Mouse (Mus musculus): ENCODE results near the gene Gpn2. TPM values are rescaled to one million over a fixed set of nuclear protein-coding genes. Genes with fewer than 3 reads are reported as not detected.
A peak's percentile ranks its signal among the peaks of the same experiment; 100 is the strongest.

The Gpn2 gene
- 25.9 and 29.3 TPM in 2 replicates for polyA plus RNA-seq (2014; fragmentation: Nextera tagmentation; extraction: Ambion mirVana)

DNA sequence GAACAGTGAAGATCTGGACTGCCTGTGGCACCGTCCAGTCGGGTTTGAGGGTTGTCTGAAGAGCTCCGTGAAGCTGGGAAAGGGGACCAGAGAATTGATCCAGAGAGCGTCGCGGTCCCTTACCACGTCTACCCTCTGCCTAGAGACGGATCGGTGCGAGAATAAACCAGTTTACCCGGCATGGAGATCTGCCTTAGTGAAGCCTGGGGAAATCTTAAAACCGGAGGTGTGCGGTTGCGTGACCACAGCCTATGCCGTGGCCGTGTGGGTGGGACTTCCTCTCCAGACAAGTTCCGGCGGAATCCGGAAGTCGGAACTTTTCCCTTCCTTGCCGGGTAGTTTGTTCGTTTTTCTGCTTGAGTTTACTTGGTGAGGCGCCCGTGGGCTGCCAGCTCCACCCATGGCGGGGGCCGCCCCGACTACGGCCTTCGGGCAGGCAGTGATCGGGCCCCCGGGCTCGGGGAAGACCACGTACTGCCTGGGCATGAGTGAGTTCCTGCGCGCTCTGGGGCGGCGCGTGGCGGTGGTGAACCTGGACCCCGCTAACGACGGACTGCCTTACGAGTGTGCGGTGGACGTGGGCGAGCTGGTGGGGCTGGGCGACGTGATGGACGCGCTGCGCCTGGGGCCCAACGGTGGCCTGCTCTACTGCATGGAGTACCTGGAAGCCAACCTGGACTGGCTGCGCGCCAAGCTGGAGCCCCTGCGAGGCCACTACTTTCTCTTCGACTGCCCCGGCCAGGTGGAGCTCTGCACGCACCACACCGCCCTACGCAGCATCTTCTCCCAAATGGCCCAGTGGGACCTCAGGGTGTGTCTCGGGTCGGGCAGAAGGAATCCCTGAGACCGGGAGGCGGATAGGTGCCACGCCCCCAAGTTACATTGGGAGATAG, at the start of gene Gpn2:
TSS of gene Gpn2 (plus strand) at position 304 of the 893 bp plus-strand sequence.
- Histone ChIP-seq H3K27me3 (ENCODE audit: control insufficient read depth, insufficient read depth, low read length) (no peaks in the 10 kb centered on the region), H3K4me3 (ENCODE audit: low read depth, low read length) (peak within 1 kb of the TSS; percentile 92), H3K4me2 (replicated peaks; ENCODE audit: low read depth, low read length) (peak within 1 kb of the TSS; percentile 98), H3K9ac (ENCODE audit: low read depth, low read length) (peak within 1 kb of the TSS; percentile 93), H3K27ac (ENCODE audit: low read depth, low read length) (peak within 1 kb of the TSS; percentile 65), H3K36me3 (ENCODE audit: control insufficient read depth, insufficient read depth, low read length) (0 out of 2 replicates have a peak, but pooled peaks cover 5% of the 10 kb centered on the region), H3K4me1 (replicated peaks; ENCODE audit: control insufficient read depth, insufficient read depth, low read length) (peaks cover 8% of the 10 kb centered on the region), H3K9me3 (ENCODE audit: control insufficient read depth, low read length) (no peaks in the 10 kb centered on the region)
- 2% methylated on average over 60 of the region's 65 CpGs for WGBS
- ATAC-seq (ENCODE audit: low FRiP score): peak; percentile 80
- peak; percentile 84 for DNase-seq (ENCODE audit: low spot score)

DNA sequence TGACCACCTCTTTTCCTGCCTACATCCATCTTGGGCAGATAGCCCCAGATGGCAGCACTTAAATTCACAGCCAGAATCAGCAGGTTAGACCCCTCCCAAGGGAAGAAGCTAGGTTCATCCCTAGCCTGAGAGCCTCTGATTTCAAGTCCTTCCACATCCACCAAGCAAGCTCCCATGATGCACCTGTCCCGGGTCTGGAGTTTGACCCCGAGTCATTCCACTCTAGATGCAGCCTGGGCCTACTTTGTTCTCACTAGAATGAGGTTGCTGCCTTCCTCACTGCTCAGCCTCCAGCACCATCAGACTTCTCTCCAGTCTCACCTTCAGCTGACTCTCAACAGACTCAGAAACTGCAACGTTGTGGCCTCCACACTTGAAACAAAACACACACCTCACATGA, 48.1 kb upstream of the Gpn2 start:
- DNase-seq (ENCODE audit: low spot score) (no peak), ATAC-seq (ENCODE audit: low FRiP score) (no peak)
- Histone ChIP-seq H3K27me3 (ENCODE audit: control insufficient read depth, insufficient read depth, low read length) (no peaks in the 10 kb centered on the region), H3K4me3 (ENCODE audit: low read depth, low read length) (no peak overlapping the region), H3K27ac (ENCODE audit: low read depth, low read length) (no peak overlapping the region), H3K4me2 (replicated peaks; ENCODE audit: low read depth, low read length) (no peak overlapping the region), H3K4me1 (replicated peaks; ENCODE audit: control insufficient read depth, insufficient read depth, low read length) (no peaks in the 10 kb centered on the region), H3K36me3 (ENCODE audit: control insufficient read depth, insufficient read depth, low read length) (peaks cover 21% of the 10 kb centered on the region), H3K9me3 (ENCODE audit: control insufficient read depth, low read length) (no peaks in the 10 kb centered on the region), H3K9ac (ENCODE audit: low read depth, low read length) (no peak overlapping the region)
- 95% methylated on average over 3 of the region's 3 CpGs for WGBS

DNA sequence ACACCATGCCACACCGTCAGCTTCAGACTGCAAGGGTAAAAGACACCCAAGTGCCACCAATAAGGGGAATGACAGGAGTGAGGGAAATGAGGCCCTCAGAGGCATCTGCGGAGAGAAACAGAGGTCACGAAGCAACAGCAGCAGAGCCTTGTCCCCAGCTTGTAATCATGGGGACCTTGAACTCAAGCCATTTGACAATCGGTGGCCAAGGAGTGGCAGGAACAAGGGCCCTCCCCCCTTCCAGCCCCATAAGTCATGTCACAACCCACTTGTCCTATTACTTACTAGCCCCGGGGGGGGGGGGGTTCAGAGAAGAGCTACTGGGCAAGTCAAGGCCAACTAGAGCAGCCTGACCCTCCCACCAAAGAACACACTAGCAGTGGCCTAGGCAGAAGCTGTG, 47.5 kb upstream of the Gpn2 start:
- 95% methylated on average over 5 of the region's 5 CpGs for WGBS
- DNase-seq (ENCODE audit: low spot score) (no peak), ATAC-seq (ENCODE audit: low FRiP score) (no peak)

DNA sequence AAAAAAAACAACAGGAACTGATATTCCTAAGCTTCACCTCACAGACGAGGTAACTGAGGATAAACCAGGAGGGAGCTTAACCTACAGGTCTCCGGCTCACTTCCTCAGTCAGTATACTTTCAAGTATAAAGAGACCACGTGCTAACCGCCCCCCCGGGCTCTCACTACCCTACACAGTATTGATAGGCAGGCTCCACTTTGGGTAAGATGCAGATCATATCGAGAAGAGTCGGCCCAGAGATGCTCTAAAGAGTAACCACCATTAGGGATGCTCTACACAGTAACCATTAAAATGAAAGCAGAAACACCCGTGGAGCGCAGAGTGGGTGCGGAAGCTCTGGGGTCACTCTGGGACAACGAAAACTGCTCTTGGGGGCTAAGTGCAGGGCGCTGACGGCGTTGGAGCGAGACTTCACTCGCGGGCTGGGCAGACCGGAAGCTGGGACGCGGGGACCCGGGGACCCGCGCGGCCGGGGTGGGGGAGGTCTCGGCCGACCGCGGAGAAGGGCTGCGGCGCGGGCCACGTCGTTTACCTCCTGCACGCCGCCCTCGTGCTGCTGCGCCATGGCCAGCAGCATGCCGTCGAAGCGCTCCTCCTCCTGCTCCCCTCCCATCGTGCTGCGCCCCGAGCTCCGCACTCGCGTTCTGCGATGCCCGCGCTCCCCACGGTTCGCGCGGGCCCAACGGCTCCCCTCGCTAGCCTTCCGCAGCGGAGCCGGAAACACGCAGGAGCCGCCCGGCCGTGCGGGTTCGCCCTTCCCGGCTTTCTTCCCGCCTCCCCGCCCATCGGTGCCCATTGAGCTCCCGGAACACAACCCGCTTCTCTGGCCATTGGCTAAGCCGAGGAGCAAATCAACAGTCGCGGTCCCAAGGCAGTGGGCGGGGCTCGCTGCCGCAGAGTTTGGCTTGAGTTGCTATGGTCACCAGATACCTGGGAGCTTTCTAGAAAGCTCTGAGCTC, 38.6 kb upstream of the Gpn2 start, which contains the start of gene Nudc:
TSS of gene Nudc (minus strand) at position 725 of the 960 bp plus-strand sequence.
- H3K27ac ChIP-seq (ENCODE audit: low read depth, low read length): peak within 1 kb of the TSS; percentile 39
- H3K4me3 ChIP-seq (ENCODE audit: low read depth, low read length): peak within 1 kb of the TSS; percentile 94
- peaks cover 3% of the 10 kb centered on the region; the same call in 1 of the 2 replicates for H3K4me1 ChIP-seq (replicated peaks; ENCODE audit: control insufficient read depth, insufficient read depth, low read length)
- ATAC-seq (ENCODE audit: low FRiP score) (peak; percentile 96), DNase-seq (ENCODE audit: low spot score) (peak; percentile 95)
- peak within 1 kb of the TSS; percentile 80 for H3K4me2 ChIP-seq (replicated peaks; ENCODE audit: low read depth, low read length)
- WGBS: under 1% methylated on average over 68 of the region's 77 CpGs
- H3K36me3 ChIP-seq (ENCODE audit: control insufficient read depth, insufficient read depth, low read length): no peaks in the 10 kb centered on the region; the same call in 1 of the 2 replicates
- no peaks in the 10 kb centered on the region for H3K27me3 ChIP-seq (ENCODE audit: control insufficient read depth, insufficient read depth, low read length)
- peak within 1 kb of the TSS; percentile 91 for H3K9ac ChIP-seq (ENCODE audit: low read depth, low read length)
- H3K9me3 ChIP-seq (ENCODE audit: control insufficient read depth, low read length): no peaks in the 10 kb centered on the region

More for the DNA sequence above, 47.5 kb upstream of the Gpn2 start:
- no peaks in the 10 kb centered on the region for H3K27me3 ChIP-seq (ENCODE audit: control insufficient read depth, insufficient read depth, low read length)
- no peaks in the 10 kb centered on the region for H3K9me3 ChIP-seq (ENCODE audit: control insufficient read depth, low read length)
- no peak overlapping the region for H3K4me3 ChIP-seq (ENCODE audit: low read depth, low read length)
- no peak overlapping the region for H3K4me2 ChIP-seq (replicated peaks; ENCODE audit: low read depth, low read length)
- H3K36me3 ChIP-seq (ENCODE audit: control insufficient read depth, insufficient read depth, low read length): peaks cover 21% of the 10 kb centered on the region
- H3K4me1 ChIP-seq (replicated peaks; ENCODE audit: control insufficient read depth, insufficient read depth, low read length): no peaks in the 10 kb centered on the region
- H3K9ac ChIP-seq (ENCODE audit: low read depth, low read length): no peak overlapping the region
- no peak overlapping the region for H3K27ac ChIP-seq (ENCODE audit: low read depth, low read length)

DNA sequence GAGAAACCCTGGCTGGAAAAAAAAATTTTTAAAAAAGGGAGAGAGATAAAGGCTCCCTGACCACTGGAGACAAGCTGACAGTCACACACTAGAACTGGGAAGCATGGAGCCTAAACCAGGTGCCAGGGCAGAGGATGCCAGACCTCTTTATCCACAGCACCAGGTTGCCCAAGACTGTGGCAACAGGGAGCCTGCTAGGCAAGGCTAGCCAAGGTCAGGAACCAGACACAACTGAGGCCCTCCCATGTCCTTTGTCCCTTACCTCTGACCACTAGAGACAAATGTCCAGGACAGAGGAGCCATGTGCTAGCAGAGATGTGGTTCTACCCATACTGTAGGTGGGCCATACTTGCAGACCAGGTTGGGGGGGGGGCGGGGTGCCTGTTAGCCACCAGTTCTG, 32.1 kb upstream of the Gpn2 start:
- H3K4me1 ChIP-seq (replicated peaks; ENCODE audit: control insufficient read depth, insufficient read depth, low read length): no peaks in the 10 kb centered on the region
- no peak overlapping the region for H3K4me3 ChIP-seq (ENCODE audit: low read depth, low read length)
- no peaks in the 10 kb centered on the region for H3K9me3 ChIP-seq (ENCODE audit: control insufficient read depth, low read length)
- H3K27ac ChIP-seq (ENCODE audit: low read depth, low read length): no peak overlapping the region
- ATAC-seq (ENCODE audit: low FRiP score): no peak
- no peak for DNase-seq (ENCODE audit: low spot score)
- H3K4me2 ChIP-seq (replicated peaks; ENCODE audit: low read depth, low read length): no peak overlapping the region
- 83% methylated on average over 1 of the region's 1 CpGs for WGBS
- H3K27me3 ChIP-seq (ENCODE audit: control insufficient read depth, insufficient read depth, low read length): no peaks in the 10 kb centered on the region
- no peak overlapping the region for H3K9ac ChIP-seq (ENCODE audit: low read depth, low read length)
- no peaks in the 10 kb centered on the region for H3K36me3 ChIP-seq (ENCODE audit: control insufficient read depth, insufficient read depth, low read length)

DNA sequence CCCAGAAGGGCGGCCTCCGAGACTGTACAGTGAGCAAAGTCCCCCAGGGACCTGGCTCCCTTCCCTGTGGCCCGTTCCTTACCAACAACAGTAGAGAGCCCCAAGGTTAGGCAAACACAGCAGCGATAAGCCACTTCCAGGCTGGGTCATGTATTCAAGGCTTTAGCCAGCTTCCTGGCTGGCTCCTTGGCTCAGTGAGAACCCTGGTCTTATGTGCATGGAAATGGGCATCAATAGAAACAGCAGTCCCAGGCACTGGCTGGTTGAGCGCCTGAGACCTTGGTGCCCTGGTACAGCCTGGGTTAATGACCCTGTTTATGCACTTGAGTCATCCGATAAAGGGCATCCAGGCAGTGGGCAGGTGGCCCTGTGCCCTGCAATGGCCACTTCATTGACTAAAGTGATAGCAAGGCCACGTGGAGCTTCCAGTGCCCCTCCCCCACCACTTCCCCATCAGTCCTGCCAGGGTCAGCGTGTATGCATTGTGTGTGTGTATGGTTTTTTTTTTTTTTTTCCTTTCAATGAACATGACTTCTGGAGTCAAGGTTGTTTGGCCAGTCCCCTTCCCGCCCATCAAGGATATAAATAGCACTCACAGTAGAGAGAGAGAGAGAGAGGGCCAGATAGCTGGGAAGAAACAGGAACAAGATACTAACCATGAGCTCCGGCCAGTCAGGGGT, 31.3 kb upstream of the Gpn2 start, which contains the start of gene Nr0b2:
TSS of gene Nr0b2 (plus strand) at position 609 of the 680 bp plus-strand sequence.
- Histone ChIP-seq H3K9me3 (ENCODE audit: control insufficient read depth, low read length) (no peaks in the 10 kb centered on the region), H3K36me3 (ENCODE audit: control insufficient read depth, insufficient read depth, low read length) (no peaks in the 10 kb centered on the region), H3K27ac (ENCODE audit: low read depth, low read length) (no peak within 1 kb of the TSS), H3K27me3 (ENCODE audit: control insufficient read depth, insufficient read depth, low read length) (no peaks in the 10 kb centered on the region), H3K4me2 (replicated peaks; ENCODE audit: low read depth, low read length) (no peak within 1 kb of the TSS), H3K9ac (ENCODE audit: low read depth, low read length) (no peak within 1 kb of the TSS), H3K4me3 (ENCODE audit: low read depth, low read length) (no peak within 1 kb of the TSS), H3K4me1 (replicated peaks; ENCODE audit: control insufficient read depth, insufficient read depth, low read length) (no peaks in the 10 kb centered on the region)
- WGBS: 75% methylated on average over 10 of the region's 10 CpGs
- ATAC-seq (ENCODE audit: low FRiP score) (no peak), DNase-seq (ENCODE audit: low spot score) (no peak)

DNA sequence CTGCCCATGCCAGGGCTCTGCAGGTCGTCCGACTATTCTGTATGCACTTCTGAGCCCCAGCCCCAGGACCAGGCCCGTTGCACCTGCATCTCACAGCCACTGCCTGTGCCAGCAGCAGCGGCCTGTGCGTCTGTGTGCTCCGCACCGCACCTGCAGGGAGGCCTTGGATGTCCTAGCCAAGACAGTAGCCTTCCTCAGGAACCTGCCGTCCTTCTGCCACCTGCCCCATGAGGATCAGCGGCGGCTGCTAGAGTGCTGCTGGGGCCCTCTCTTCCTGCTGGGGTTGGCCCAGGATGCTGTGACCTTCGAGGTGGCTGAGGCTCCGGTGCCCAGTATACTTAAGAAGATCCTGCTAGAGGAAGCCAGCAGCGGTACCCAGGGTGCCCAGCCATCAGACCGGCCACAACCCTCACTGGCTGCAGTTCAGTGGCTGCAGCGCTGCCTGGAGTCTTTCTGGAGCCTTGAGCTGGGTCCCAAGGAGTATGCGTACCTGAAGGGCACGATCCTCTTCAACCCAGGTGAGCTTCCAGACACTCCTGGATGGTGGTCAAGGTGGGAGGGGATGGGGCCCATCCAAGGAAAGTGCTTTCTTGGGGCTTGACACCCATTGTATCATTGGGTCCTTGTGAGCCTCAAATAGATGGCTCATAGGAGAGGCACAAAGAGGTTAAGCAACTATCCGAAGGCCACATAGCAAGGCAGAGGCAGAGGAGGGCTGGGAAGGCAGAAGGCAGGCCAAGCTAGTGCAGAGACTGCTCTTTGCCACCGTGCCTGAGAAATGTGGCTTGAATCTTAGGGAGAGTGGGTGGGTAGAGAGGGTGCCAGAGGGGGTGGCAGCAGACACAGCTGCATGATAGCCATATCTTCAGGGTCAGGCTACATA, 30.5 kb upstream of the Gpn2 start:
- no peak for ATAC-seq (ENCODE audit: low FRiP score)
- H3K27ac ChIP-seq (ENCODE audit: low read depth, low read length): no peak overlapping the region
- no peaks in the 10 kb centered on the region for H3K9me3 ChIP-seq (ENCODE audit: control insufficient read depth, low read length)
- WGBS: 75% methylated on average over 19 of the region's 19 CpGs
- no peak for DNase-seq (ENCODE audit: low spot score)
- H3K4me1 ChIP-seq (replicated peaks; ENCODE audit: control insufficient read depth, insufficient read depth, low read length): no peaks in the 10 kb centered on the region
- no peak overlapping the region for H3K4me3 ChIP-seq (ENCODE audit: low read depth, low read length)
- H3K27me3 ChIP-seq (ENCODE audit: control insufficient read depth, insufficient read depth, low read length): no peaks in the 10 kb centered on the region
- no peak overlapping the region for H3K9ac ChIP-seq (ENCODE audit: low read depth, low read length)
- no peak overlapping the region for H3K4me2 ChIP-seq (replicated peaks; ENCODE audit: low read depth, low read length)
- H3K36me3 ChIP-seq (ENCODE audit: control insufficient read depth, insufficient read depth, low read length): no peaks in the 10 kb centered on the region

All from hindbrain, embryonic 11.5 days (tissue).